Mouse (Mus musculus) bone marrow macrophage, adult 2 months (primary cell): ENCODE measurements around the gene Cpeb4. TPM values are rescaled to one million over a fixed set of nuclear protein-coding genes. Genes with fewer than 3 reads are reported as not detected.
A peak's percentile ranks its signal among the peaks of the same experiment; 100 is the strongest.

Experiments used
- H3K27ac ChIP-seq: 2 replicates; pipeline ENCODE4 v1.5.1; 2012; ENCODE audit warnings: low read depth, low read length; ENCODE audit not compliant: insufficient read depth
- H3K4me1 ChIP-seq: 2 replicates; pipeline ENCODE4 v1.6.1; 2012; ENCODE audit warnings: low read length; ENCODE audit not compliant: control insufficient read depth, insufficient read depth
- H3K4me3 ChIP-seq: 2 replicates; pipeline ENCODE4 v1.5.1; 2012; ENCODE audit warnings: mild to moderate bottlenecking, low read length, moderate library complexity; ENCODE audit not compliant: insufficient read depth
- CTCF ChIP-seq: IDR thresholded peaks from 2 replicates; pipeline ENCODE4 v1.5.1; 2012; ENCODE audit warnings: low read depth, mild to moderate bottlenecking, low read length, moderate library complexity
- POLR2A ChIP-seq: IDR thresholded peaks from 2 replicates; pipeline ENCODE4 v1.6.1; 2012; ENCODE audit warnings: mild to moderate bottlenecking, low read depth, low read length, borderline replicate concordance
- polyA plus RNA-seq: library from polyadenylated mRNA; stranded (reverse); fragments of >200 nt; gene quantifications from 2 replicates; pipeline ENCODE4 v1.2.4, GENCODE M21; 2012; ENCODE audit not compliant: missing spikeins, insufficient read depth, insufficient read length

Cpeb4 gene
- polyA plus RNA-seq, 1 experiment: 46.6 TPM

- Histone ChIP-seq H3K4me3 (no peak overlapping the region), H3K4me1 (no peaks in the 10 kb centered on the region; the same call in 1 of the 2 replicates), H3K27ac (no peak overlapping the region)
- no peak for TF ChIP-seq POLR2A
- no peak for TF ChIP-seq CTCF
Measured at GRCm38 (mm10) chr11:31917769-31918168, 45.8 kb downstream of the Cpeb4 start.

- TF ChIP-seq POLR2A: no peak
- TF ChIP-seq CTCF: no peak
- no peak overlapping the region for H3K27ac ChIP-seq
- no peaks in the 10 kb centered on the region for H3K4me1 ChIP-seq
- H3K4me3 ChIP-seq: no peak overlapping the region
Measured at GRCm38 (mm10) chr11:31930051-31930450, 58.0 kb downstream of the Cpeb4 start.

GRCm38 (mm10) chr11:31935652-31936051 is 63.6 kb downstream of the Cpeb4 start:
- no peak overlapping the region for H3K4me3 ChIP-seq
- TF ChIP-seq POLR2A: no peak
- H3K27ac ChIP-seq: no peak overlapping the region
- H3K4me1 ChIP-seq: no peaks in the 10 kb centered on the region

GRCm38 (mm10) chr11:31936910-31937525 is 65.0 kb downstream of the Cpeb4 start:
- Histone ChIP-seq H3K27ac (no peak overlapping the region), H3K4me3 (no peak overlapping the region), H3K4me1 (no peaks in the 10 kb centered on the region)
- no peak for TF ChIP-seq POLR2A
- TF ChIP-seq CTCF: no peak

DNA sequence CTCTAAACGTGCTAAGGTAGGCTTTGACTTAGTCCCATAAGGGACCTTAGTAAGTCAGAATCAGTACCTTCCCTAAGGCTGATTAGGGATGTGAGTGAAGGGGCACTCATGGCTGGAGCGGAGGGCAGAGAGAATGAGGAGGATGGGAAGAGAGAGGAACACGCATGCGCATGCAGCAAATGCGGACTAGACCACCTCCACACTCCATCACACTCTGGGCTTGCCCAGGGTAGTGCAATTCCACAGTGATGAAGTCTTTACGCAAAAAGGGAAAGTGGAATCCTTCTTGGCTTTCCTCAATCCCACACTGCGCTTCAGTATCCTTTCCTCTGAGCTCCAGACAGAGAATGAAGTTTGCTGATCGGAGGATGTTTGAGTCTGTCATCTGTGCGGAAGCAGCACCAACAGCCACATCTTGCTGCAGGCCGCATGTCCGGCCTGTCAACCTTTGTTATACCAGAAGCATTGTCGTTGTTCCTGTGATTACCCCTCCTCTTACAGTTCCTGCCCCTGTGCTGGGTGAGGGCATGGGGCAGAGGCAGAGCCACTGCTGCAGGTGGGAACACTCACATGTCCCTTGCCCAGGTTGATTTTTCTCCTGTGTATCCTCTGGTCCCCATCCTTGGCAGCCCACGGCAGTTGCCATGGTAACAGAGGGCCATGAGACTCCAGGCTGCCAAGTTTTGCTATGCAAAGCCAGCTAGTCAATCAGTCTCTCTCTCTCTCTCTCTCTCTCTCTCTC is 69.1 kb downstream of the Cpeb4 start:
- TF ChIP-seq CTCF (no peak), POLR2A (no peak)
- H3K4me1 ChIP-seq: no peaks in the 10 kb centered on the region
- no peak overlapping the region for H3K27ac ChIP-seq
- no peak overlapping the region for H3K4me3 ChIP-seq

GRCm38 (mm10) chr11:31941640-31942638 is 69.9 kb downstream of the Cpeb4 start:
- H3K4me3 ChIP-seq: no peak overlapping the region
- H3K4me1 ChIP-seq: no peaks in the 10 kb centered on the region
- H3K27ac ChIP-seq: no peak overlapping the region
- TF ChIP-seq POLR2A (no peak), CTCF (no peak)

DNA sequence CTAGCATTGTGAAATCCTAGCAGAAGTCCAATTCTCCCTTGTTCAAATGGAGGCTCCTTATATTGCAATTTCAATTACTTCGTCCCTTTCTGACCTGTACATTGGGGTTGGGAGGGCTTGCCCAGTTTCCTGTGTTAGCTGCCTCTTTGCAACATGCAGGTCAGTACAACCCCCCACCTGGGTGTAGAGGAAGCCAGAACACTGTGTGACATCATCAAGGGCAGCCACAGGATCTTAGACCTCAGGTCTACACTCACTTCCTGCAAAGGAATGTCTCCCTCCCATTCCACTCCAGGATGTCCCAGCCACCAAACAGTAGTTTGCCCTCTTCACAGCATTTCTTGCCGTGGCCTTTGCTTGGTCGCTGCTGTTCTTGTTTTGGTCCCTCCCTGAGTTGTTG is 73.5 kb downstream of the Cpeb4 start:
- H3K4me3 ChIP-seq: no peak overlapping the region
- H3K4me1 ChIP-seq: peaks cover 11% of the 10 kb centered on the region
- TF ChIP-seq CTCF (no peak), POLR2A (no peak)
- no peak overlapping the region for H3K27ac ChIP-seq

DNA sequence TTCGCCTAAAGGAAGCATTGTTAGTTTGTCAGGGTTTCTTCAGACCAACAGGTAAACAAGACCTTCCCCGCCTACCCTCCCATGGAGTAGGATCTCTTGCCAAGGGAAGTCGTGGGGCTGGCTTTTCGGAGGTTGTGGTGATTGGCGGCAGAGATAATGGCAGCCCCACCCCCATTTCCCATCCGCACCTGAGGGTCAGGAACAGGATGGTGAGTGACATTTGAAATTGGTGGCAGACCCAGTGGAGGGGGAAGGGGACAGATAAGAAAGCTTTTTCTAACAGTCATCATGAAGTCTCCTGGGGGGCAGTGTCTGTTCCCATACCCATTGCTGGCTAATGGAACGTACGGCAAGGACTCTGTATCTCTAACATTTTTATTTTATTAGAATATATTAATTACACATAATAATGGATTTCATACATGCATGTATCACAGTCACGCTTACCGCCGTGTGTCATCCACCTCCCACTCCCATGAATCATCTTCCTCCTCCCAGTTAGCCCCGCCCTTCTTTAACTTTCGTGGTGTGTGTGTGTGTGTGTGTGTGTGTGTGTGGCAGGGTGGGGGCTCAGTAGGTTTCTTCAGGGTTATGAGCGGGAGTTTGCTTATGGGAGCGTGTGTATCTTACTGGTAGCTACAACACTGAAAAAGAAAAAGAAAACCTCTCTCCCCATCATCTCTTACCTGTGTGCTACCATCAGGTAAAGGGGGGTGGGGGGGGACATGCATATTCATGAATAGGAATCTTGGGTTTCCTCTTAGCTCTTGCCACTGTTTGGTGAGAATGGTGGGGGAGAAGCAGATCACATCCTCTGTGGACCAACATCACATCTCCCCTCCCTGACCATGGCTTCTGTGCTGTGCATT is 76.7 kb downstream of the Cpeb4 start:
- H3K4me3 ChIP-seq: peak overlapping the region; percentile 55
- peaks cover 11% of the 10 kb centered on the region for H3K4me1 ChIP-seq
- H3K27ac ChIP-seq: peak overlapping the region; percentile 17; the same call in 1 of the 2 replicates
- TF ChIP-seq POLR2A (no peak), CTCF (no peak)

GRCm38 (mm10) chr11:31949331-31949785 is 77.3 kb downstream of the Cpeb4 start:
- peak overlapping the region; percentile 55 for H3K4me3 ChIP-seq
- H3K4me1 ChIP-seq: peaks cover 11% of the 10 kb centered on the region
- H3K27ac ChIP-seq: no peak overlapping the region
- TF ChIP-seq CTCF: 0 out of 2 replicates have a peak, but pooled peaks have one; percentile 7
- no peak for TF ChIP-seq POLR2A
